Mouse (Mus musculus) liver, embryonic 14.5 days (tissue): ENCODE measurements around the gene Phldb2. TPM values are rescaled to one million over a fixed set of nuclear protein-coding genes. Genes with fewer than 3 reads are reported as not detected.

Source experiments
- ATAC-seq: fragments of 200-750 bp; cut with Nextera tagmentation; 2 replicates; pipeline ENCODE4 v1.8.0; 2017; ENCODE audit warnings: moderate number of reproducible peaks, mild to moderate bottlenecking, moderate library complexity; ENCODE audit not compliant: insufficient read depth
- DNase-seq, 3 experiments: peaks; one replicate each; pipeline ENCODE4 v3.0.0-alpha.2; 2012 to 2013; ENCODE audit warnings: low read depth in 3 of 3, low spot score in 3 of 3
- H3K27ac ChIP-seq: fragments of 300-500 bp; sonication (generic); 2 replicates; pipeline ENCODE4 v1.5.1; 2014; ENCODE audit warnings: moderate library complexity, mild to moderate bottlenecking, control low read depth, inconsistent platforms
- H3K27me3 ChIP-seq: fragments of 300-500 bp; sonication (generic); 2 replicates; pipeline ENCODE4 v1.6.1; 2014; ENCODE audit warnings: mild to moderate bottlenecking, low read length, moderate library complexity; ENCODE audit not compliant: control insufficient read depth, insufficient read depth
- H3K36me3 ChIP-seq: fragments of 300-500 bp; sonication (generic); replicated peaks from 2 replicates; pipeline ENCODE4 v1.6.1; 2014; ENCODE audit warnings: low read depth; ENCODE audit not compliant: control insufficient read depth, insufficient read depth
- H3K4me1 ChIP-seq, 2 experiments: fragments of 200-500 bp in 1 of 2; fragments of 300-500 bp in 1 of 2; sonication (generic) in 1 of 2; replicated peaks; 2 replicates each; pipeline ENCODE4 v1.6.1; 2012 to 2014; ENCODE audit warnings: antibody characterized with exemption in 1 of 2, inconsistent platforms in 1 of 2, low read length in 1 of 2; ENCODE audit not compliant: control insufficient read depth in 2 of 2, insufficient read depth in 2 of 2
- H3K4me2 ChIP-seq: fragments of 300-500 bp; sonication (generic); 2 replicates; pipeline ENCODE4 v1.6.1; 2014; ENCODE audit warnings: low read depth, mild to moderate bottlenecking, control low read depth, moderate library complexity
- H3K4me3 ChIP-seq, 2 experiments: fragments of 200-500 bp in 1 of 2; fragments of 300-500 bp in 1 of 2; sonication (generic) in 1 of 2; 2 replicates each; pipeline ENCODE4 v1.5.1; 2012 to 2014; ENCODE audit warnings: low read depth in 2 of 2, low read length in 2 of 2, mild to moderate bottlenecking in 2 of 2, control low read depth in 1 of 2, inconsistent platforms in 1 of 2, moderate library complexity in 1 of 2; ENCODE audit not compliant: insufficient read depth in 1 of 2
- H3K9ac ChIP-seq: fragments of 300-500 bp; sonication (generic); replicated peaks from 2 replicates; pipeline ENCODE4 v1.6.1; 2014; ENCODE audit warnings: mild to moderate bottlenecking, control low read depth, moderate library complexity
- H3K9me3 ChIP-seq: fragments of 300-500 bp; sonication (generic); 2 replicates; pipeline ENCODE4 v1.6.1; 2016; ENCODE audit warnings: low read length, mixed read lengths; ENCODE audit not compliant: control insufficient read depth
- CTCF ChIP-seq: IDR thresholded peaks from 2 replicates; pipeline ENCODE4 v1.5.1; 2016; ENCODE audit warnings: antibody characterized with exemption, low read depth, control low read depth
- EP300 ChIP-seq: IDR thresholded peaks from 2 replicates; pipeline ENCODE4 v1.6.1; 2016; ENCODE audit warnings: antibody characterized with exemption, low read depth
- WGBS: fragments of 180-500 bp; shearing (Covaris S2); extraction: QIAGEN DNeasy Blood & Tissue Kit; methylation state at CpG from one replicate; pipeline ENCODE4 v1.1.7; 2014; ENCODE audit not compliant: insufficient replicate concordance; 5-methylcytosine and 5-hydroxymethylcytosine counted together
- polyA plus RNA-seq, 2 experiments: library from polyadenylated mRNA; depleted of rRNA in 1 of 2; stranded (reverse) in 1 of 2; unstranded in 1 of 2; fragments of >200 nt; fragmentation: Nextera tagmentation in 1 of 2; extraction: Ambion mirVana in 1 of 2; gene quantifications; 2 replicates each; pipeline versions ENCODE4 v1.2.1 to v1.2.3; 2012 to 2014

Phldb2 gene
- polyA plus RNA-seq, 2 experiments: 9.7 to 12.7 TPM

DNA sequence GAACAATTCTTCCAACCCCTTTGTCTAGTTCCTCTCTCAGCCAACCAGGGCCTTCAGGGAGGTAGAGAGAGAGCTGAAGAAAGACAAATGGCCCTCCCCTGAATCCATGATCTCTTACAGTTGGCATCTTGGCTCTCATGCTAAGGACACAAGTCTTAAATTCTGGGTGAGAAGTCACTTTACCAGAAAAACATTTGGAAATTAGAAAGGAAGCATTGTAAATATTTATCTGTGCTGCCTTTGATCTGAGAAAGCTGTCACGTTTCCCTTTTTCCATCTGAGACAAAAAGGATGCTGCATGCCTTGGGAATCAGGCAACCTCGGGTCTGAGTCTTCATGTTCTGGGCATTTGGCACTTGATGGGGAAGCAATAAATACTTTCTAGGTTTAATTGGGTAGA, 82.7 kb downstream of the Phldb2 start:
- no peak overlapping the region for H3K9ac ChIP-seq
- TF ChIP-seq CTCF (no peak), EP300 (no peak)
- ATAC-seq (no peak), DNase-seq (no peak)
- no peak overlapping the region for H3K27ac ChIP-seq
- H3K9me3 ChIP-seq: no peaks in the 10 kb centered on the region
- no peak overlapping the region for H3K4me3 ChIP-seq
- H3K27me3 ChIP-seq: no peaks in the 10 kb centered on the region
- H3K36me3 ChIP-seq: no peaks in the 10 kb centered on the region
- WGBS: 34% methylated on average over 2 of the region's 2 CpGs
- no peaks in the 10 kb centered on the region for H3K4me1 ChIP-seq
- no peak overlapping the region for H3K4me2 ChIP-seq

DNA sequence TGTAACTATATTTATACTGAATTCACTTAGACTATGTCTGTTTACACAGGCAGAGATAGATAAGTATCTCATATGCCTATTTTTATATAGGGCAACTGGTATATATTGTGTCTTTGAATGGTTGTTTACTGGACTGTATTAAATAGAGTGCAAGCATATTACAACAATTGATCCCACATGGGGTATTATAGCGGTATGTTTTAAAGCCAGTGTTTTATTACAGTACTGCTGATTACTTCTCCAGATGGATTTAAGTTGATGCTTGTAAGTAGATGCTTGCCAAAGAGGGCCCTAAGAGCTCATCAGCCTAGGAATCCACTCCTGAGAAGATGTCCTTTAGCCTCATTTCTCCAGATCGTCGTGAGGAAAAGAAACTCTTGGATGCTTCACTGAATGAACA, 84.4 kb downstream of the Phldb2 start:
- no peak overlapping the region for H3K9ac ChIP-seq
- H3K27ac ChIP-seq: no peak overlapping the region
- TF ChIP-seq CTCF (no peak), EP300 (no peak)
- H3K27me3 ChIP-seq: no peaks in the 10 kb centered on the region
- H3K36me3 ChIP-seq: no peaks in the 10 kb centered on the region
- DNase-seq (no peak), ATAC-seq (no peak)
- no peaks in the 10 kb centered on the region for H3K4me1 ChIP-seq
- H3K4me3 ChIP-seq: no peak overlapping the region
- no peak overlapping the region for H3K4me2 ChIP-seq
- no peaks in the 10 kb centered on the region for H3K9me3 ChIP-seq
- 55% methylated on average over 3 of the region's 3 CpGs for WGBS

DNA sequence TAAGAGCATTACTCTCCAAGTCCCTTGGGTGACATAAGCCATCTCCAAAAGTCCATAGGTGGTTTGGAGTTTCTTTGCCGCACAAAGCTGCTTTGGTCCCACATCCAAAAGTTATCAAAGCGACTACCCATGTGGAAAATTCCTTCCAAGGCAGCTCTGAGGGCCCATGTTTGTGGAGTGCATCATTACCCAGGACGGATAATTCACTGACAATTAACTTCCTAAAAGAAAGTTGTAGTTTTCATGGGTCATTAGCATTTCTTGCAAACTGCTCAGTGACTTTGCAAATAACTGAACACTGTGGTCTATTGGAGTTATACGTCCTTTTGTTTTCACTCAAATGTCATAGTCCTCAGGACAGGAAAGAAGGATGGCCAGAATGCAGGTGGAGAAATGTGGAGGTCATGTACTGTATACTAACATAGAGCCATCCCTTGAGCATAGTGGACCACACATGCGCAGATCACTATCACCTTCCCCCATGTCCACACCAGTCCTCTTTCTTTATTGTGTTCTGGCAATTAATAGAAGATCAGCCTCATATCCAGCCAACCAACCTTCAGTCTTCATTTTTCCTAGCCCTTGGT, 96.0 kb downstream of the Phldb2 start:
- ATAC-seq (no peak), DNase-seq (no peak)
- no peak overlapping the region for H3K27ac ChIP-seq
- no peaks in the 10 kb centered on the region for H3K9me3 ChIP-seq
- H3K27me3 ChIP-seq: no peaks in the 10 kb centered on the region
- H3K4me3 ChIP-seq: no peak overlapping the region
- no peak overlapping the region for H3K4me2 ChIP-seq
- no peaks in the 10 kb centered on the region for H3K4me1 ChIP-seq
- WGBS: 61% methylated on average over 5 of the region's 5 CpGs
- no peak overlapping the region for H3K9ac ChIP-seq
- H3K36me3 ChIP-seq: no peaks in the 10 kb centered on the region
- TF ChIP-seq CTCF: no peak
- no peak for TF ChIP-seq EP300

DNA sequence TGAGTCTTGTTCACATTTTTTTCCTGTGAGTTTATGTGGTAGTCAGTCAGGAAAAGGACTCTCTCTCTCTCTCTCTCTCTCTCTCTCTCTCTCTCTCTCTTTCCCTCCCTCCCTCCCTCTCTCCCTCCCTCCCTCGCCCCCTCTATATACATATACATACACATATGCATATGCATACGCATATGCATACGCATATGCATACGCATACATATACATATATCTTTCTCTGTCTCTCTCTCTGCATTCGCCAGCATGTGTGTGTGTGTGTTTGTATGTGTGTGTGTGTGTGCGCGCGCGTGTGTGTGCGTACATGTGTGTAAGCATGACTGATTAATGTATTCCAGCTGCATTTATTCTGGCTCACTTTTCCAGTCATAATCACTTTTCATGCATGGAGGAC, 98.9 kb downstream of the Phldb2 start:
- 81% methylated on average over 10 of the region's 10 CpGs for WGBS
- Histone ChIP-seq H3K4me3 (no peak overlapping the region), H3K9me3 (no peaks in the 10 kb centered on the region), H3K27me3 (no peaks in the 10 kb centered on the region), H3K36me3 (no peaks in the 10 kb centered on the region), H3K27ac (no peak overlapping the region), H3K4me1 (no peaks in the 10 kb centered on the region), H3K4me2 (no peak overlapping the region), H3K9ac (no peak overlapping the region)
- ATAC-seq (no peak), DNase-seq (no peak)
- TF ChIP-seq EP300 (no peak), CTCF (no peak)

DNA sequence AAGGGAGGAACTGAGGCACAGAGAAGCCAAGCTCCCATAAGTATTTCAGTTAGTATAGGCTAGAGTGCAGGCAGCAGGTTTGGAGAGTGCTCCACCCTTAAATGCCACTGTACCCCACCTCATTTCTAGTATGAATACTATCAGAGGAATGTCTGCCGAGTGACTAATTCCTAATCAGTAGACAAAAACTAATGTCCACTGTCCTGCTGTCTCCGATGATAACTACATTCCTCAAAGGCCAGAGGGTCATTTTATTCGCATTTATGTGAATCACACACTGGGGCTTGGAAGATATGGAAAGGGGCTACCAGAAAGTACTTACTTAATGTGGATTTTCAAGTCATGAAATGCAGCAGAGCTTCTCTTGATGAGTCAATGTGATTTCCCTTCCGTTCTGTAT, 104.4 kb downstream of the Phldb2 start:
- no peak overlapping the region for H3K9ac ChIP-seq
- no peaks in the 10 kb centered on the region for H3K36me3 ChIP-seq
- ATAC-seq (no peak), DNase-seq (no peak)
- WGBS: 61% methylated on average over 4 of the region's 4 CpGs
- no peak overlapping the region for H3K27ac ChIP-seq
- H3K27me3 ChIP-seq: peaks cover 12% of the 10 kb centered on the region
- H3K4me1 ChIP-seq: no peaks in the 10 kb centered on the region
- H3K9me3 ChIP-seq: no peaks in the 10 kb centered on the region
- H3K4me3 ChIP-seq: no peak overlapping the region
- no peak overlapping the region for H3K4me2 ChIP-seq
- TF ChIP-seq CTCF (no peak), EP300 (no peak)
